Mouse (Mus musculus) E14TG2a.4 (cell line): ENCODE results near the gene Dop1a.

Experiments used
- CTCF ChIP-seq: conservative IDR thresholded peaks from 2 replicates; pipeline ENCODE4 v1.5.1; 2014; ENCODE audit warnings: low read length
- NANOG ChIP-seq: IDR thresholded peaks from 2 replicates; pipeline ENCODE4 v1.6.1; 2014; ENCODE audit warnings: borderline replicate concordance, low read length, mixed read lengths
- POU5F1 ChIP-seq: IDR thresholded peaks from 2 replicates; pipeline ENCODE4 v1.6.1; 2014; ENCODE audit warnings: low read length, borderline replicate concordance

DNA sequence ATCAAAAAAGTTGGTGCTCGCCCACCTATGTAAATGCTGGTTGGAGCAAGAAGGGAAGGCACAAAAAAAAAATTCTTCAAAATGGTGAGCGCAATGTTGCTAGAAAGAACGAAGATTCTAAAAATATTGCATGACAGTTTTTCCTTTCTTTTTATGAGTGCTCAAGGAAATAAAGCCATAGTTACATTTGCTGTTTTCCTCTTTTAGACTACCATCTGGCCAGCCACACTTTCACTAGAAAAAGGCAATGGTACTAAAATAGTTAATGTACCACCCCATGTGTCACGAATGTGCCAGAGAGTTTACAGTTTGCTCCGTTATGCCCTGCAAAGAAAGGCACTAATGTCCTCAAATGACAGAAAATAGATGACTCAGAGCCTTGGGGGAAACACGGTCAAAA is 47.6 kb upstream of the Dop1a start:
- TF ChIP-seq CTCF (no peak), NANOG (no peak), POU5F1 (no peak)
